ENCODE assay signal across 19 mouse cellular contexts in genomic region chr16:32311970-32312369, GRCm38 (mm10). TPM values are rescaled to one million over a fixed set of nuclear protein-coding genes. Genes with fewer than 3 reads are reported as not detected.
"Had no signal": no experiment of that assay in that cellular context is flagged by ENCODE, and none has a peak within 500 bp of the region (broad histone marks: within the 10 kb centered on the region; RNA-seq: fewer than 3 reads in every experiment).

No protein-coding gene starts in this region.

- DNase-seq: lung, adult 2 months; lung, postnatal 14 days; lung, postnatal 36 days; right cerebral cortex, postnatal 14 days; thymus, adult 2 months; thymus, postnatal 25 days; thymus, postnatal 4 days had no signal

- H3K9me3 ChIP-seq: lung, embryonic 15.5 days; megakaryocyte, embryonic 14.5 days; midbrain, embryonic 13.5 days; midbrain, embryonic 15.5 days; neural tube, embryonic 12.5 days; stomach, embryonic 15.5 days had no signal

- H3K27ac ChIP-seq: lung, embryonic 15.5 days; macrophage; midbrain, embryonic 13.5 days; midbrain, embryonic 15.5 days; neural tube, embryonic 12.5 days; stomach, embryonic 15.5 days; stomach, postnatal 0 days had no signal

- H3K4me1 ChIP-seq: lung, embryonic 15.5 days; midbrain, embryonic 13.5 days; midbrain, embryonic 15.5 days; neural tube, embryonic 12.5 days; stomach, embryonic 15.5 days had no signal

- H3K36me3 ChIP-seq: lung, embryonic 15.5 days; midbrain, embryonic 13.5 days; midbrain, embryonic 15.5 days; neural tube, embryonic 12.5 days; stomach, embryonic 15.5 days had no signal

- H3K4me3 ChIP-seq: lung, embryonic 15.5 days; megakaryocyte, embryonic 14.5 days; midbrain, embryonic 13.5 days; midbrain, embryonic 15.5 days; neural tube, embryonic 12.5 days; stomach, embryonic 15.5 days had no signal

- H3K27me3 ChIP-seq: lung, embryonic 15.5 days; megakaryocyte, embryonic 14.5 days; midbrain, embryonic 13.5 days; midbrain, embryonic 15.5 days; neural tube, embryonic 12.5 days; stomach, embryonic 15.5 days had no signal

- H3K9ac ChIP-seq: lung, embryonic 15.5 days; midbrain, embryonic 13.5 days; midbrain, embryonic 15.5 days; neural tube, embryonic 12.5 days; stomach, embryonic 15.5 days had no signal

RNA-seq across cellular contexts. Expression of gene Smco1, which starts 40.7 kb away (rescaled TPM):
- total RNA-seq: megakaryocyte progenitor cell, adult 5-6 weeks; midbrain, postnatal 0 days; monocyte, adult 5-6 weeks; neutrophil, adult 5-6 weeks had no signal
